Mouse (Mus musculus) limb, embryonic 11.5 days (tissue): ENCODE measurements around the gene Naf1. TPM values are rescaled to one million over a fixed set of nuclear protein-coding genes. Genes with fewer than 3 reads are reported as not detected.

Source experiments
- ATAC-seq: fragments of 200-750 bp; cut with Nextera tagmentation; 2 replicates; pipeline ENCODE4 v1.8.0; 2017; ENCODE audit warnings: low read depth; ENCODE audit not compliant: insufficient number of reproducible peaks, low FRiP score, low TSS enrichment
- DNase-seq: peaks from one replicate; pipeline ENCODE4 v3.0.0-alpha.2; 2015; ENCODE audit warnings: low spot score
- H3K27ac ChIP-seq: fragments of 300-500 bp; sonication (generic); replicated peaks from 2 replicates; pipeline ENCODE4 v1.5.1; 2014; ENCODE audit warnings: low read depth, mild to moderate bottlenecking, low read length
- H3K27me3 ChIP-seq: fragments of 300-500 bp; sonication (generic); 2 replicates; pipeline ENCODE4 v1.6.1; 2014; ENCODE audit warnings: mild to moderate bottlenecking, low read length, mixed read lengths; ENCODE audit not compliant: control insufficient read depth, insufficient read depth
- H3K36me3 ChIP-seq: fragments of 300-500 bp; sonication (generic); 2 replicates; pipeline ENCODE4 v1.6.1; 2014; ENCODE audit warnings: mild to moderate bottlenecking, low read length, moderate library complexity, mixed read lengths; ENCODE audit not compliant: control insufficient read depth, insufficient read depth
- H3K4me1 ChIP-seq: fragments of 300-500 bp; sonication (generic); 2 replicates; pipeline ENCODE4 v1.6.1; 2014; ENCODE audit warnings: low read length, mixed read lengths; ENCODE audit not compliant: control insufficient read depth, insufficient read depth
- H3K4me2 ChIP-seq: fragments of 300-500 bp; sonication (generic); 2 replicates; pipeline ENCODE4 v1.6.1; 2014; ENCODE audit warnings: low read depth, mild to moderate bottlenecking, moderate library complexity; ENCODE audit not compliant: severe bottlenecking
- H3K4me3 ChIP-seq: fragments of 300-500 bp; sonication (generic); 2 replicates; pipeline ENCODE4 v1.5.1; 2014; ENCODE audit warnings: low read depth, low read length
- H3K9ac ChIP-seq: fragments of 300-500 bp; sonication (generic); 2 replicates; pipeline ENCODE4 v1.6.1; 2014; ENCODE audit warnings: mild to moderate bottlenecking, low read length
- H3K9me3 ChIP-seq: fragments of 300-500 bp; sonication (generic); 2 replicates; pipeline ENCODE4 v1.6.1; 2016; ENCODE audit warnings: low read length; ENCODE audit not compliant: control insufficient read depth
- WGBS: fragments of 180-500 bp; shearing (Covaris S2); extraction: QIAGEN DNeasy Blood & Tissue Kit; methylation state at CpG from one replicate; pipeline ENCODE4 v1.1.7; 2014; 5-methylcytosine and 5-hydroxymethylcytosine counted together
- polyA plus RNA-seq: library from polyadenylated mRNA; unstranded; fragments of >200 nt; fragmentation: Nextera tagmentation; extraction: Ambion mirVana; gene quantifications from 2 replicates; pipeline ENCODE4 v1.2.1, GENCODE M21; 2014

The Naf1 gene
- polyA plus RNA-seq, 1 experiment from 2014 or later: 5.7 TPM

DNA sequence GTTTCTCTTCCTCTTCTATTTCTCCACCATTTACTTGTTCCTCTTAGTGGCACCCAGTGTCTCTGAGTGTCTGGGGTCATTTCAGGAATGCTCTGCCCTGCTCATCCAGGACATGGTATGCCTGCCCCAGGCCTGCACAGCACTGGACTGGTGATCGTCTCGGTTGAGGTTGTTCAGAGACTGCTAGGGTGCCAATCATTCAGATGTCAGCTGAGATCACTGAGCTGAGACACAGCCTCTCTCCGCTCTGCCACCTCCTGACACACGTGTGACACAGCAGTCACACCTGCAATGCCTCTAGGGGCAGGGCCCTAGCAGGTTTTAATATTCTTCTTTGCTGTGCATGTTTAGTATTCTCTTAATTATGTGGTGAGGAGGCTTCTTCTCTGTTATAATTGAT is 58.5 kb downstream of the Naf1 start:
- no peaks in the 10 kb centered on the region for H3K27me3 ChIP-seq
- H3K4me1 ChIP-seq: no peaks in the 10 kb centered on the region
- DNase-seq (no peak), ATAC-seq (no peak)
- no peaks in the 10 kb centered on the region for H3K9me3 ChIP-seq
- no peak overlapping the region for H3K4me3 ChIP-seq
- no peak overlapping the region for H3K4me2 ChIP-seq
- H3K9ac ChIP-seq: no peak overlapping the region
- 62% methylated on average over 4 of the region's 4 CpGs for WGBS
- no peaks in the 10 kb centered on the region for H3K36me3 ChIP-seq
- H3K27ac ChIP-seq: no peak overlapping the region

GRCm38 (mm10) chr8:66933746-66934145 is 73.7 kb downstream of the Naf1 start:
- no peaks in the 10 kb centered on the region for H3K27me3 ChIP-seq
- DNase-seq (no peak), ATAC-seq (no peak)
- H3K4me3 ChIP-seq: no peak overlapping the region
- H3K9ac ChIP-seq: no peak overlapping the region
- H3K9me3 ChIP-seq: no peaks in the 10 kb centered on the region
- H3K4me1 ChIP-seq: no peaks in the 10 kb centered on the region
- H3K4me2 ChIP-seq: no peak overlapping the region
- no peaks in the 10 kb centered on the region for H3K36me3 ChIP-seq
- no peak overlapping the region for H3K27ac ChIP-seq
- WGBS: 91% methylated on average over 4 of the region's 4 CpGs

- H3K36me3 ChIP-seq: no peaks in the 10 kb centered on the region
- DNase-seq (no peak), ATAC-seq (no peak)
- H3K9me3 ChIP-seq: no peaks in the 10 kb centered on the region
- H3K4me2 ChIP-seq: no peak overlapping the region
- no peaks in the 10 kb centered on the region for H3K27me3 ChIP-seq
- H3K4me1 ChIP-seq: no peaks in the 10 kb centered on the region
- WGBS: 83% methylated on average over 3 of the region's 3 CpGs
- H3K9ac ChIP-seq: no peak overlapping the region
- H3K4me3 ChIP-seq: no peak overlapping the region
- no peak overlapping the region for H3K27ac ChIP-seq
Observed at GRCm38 (mm10) chr8:66936236-66936635, 76.2 kb downstream of the Naf1 start.

Other genes with a start within 250 kb of the Naf1 start
- gene Npy5r, start 172.1 kb upstream of the Naf1 start, polyA plus RNA-seq: 0.07 TPM in 1 of 2 replicates, not detected in the other
- 0.35 and 0.64 TPM in 2 replicates for gene Npy1r, start 163.0 kb upstream of the Naf1 start, polyA plus RNA-seq